ENCODE assay signal across 15 mouse cellular contexts in the genomic region with DNA sequence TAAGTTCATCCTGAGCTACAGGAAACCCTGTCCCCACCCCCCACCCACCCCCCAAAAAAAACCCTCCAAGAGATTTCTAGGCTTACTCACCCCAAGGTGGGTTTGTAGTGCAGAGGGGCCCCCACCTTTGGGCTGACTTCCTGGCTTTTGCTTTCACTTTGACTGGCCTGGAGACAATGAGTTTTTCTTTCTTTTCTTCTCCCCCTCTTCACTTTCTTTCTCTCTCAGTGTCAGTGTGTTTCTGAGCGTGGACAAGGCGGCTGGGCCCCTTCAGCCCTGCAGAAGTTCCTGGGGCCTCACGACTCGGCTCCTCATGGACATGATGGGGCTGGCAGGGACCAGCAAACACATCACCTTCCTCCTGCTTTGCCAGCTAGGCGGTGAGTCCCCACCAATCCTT. TPM values are rescaled to one million over a fixed set of nuclear protein-coding genes. Genes with fewer than 3 reads are reported as not detected.
DNase-seq lines count a peak whose midpoint lies in the region; ATAC-seq and TF ChIP-seq lines count a peak whose summit lies in the region.
"Had no signal": no experiment of that assay in that cellular context is flagged by ENCODE, and none has a peak within 500 bp of the region (broad histone marks: within the 10 kb centered on the region; RNA-seq: fewer than 3 reads in every experiment).

Gene Il12rb1 (plus strand): TSS at position 211 of the 400 bp plus-strand sequence.

- intact Hi-C loops in heart, postnatal 25 days (cut with DNase I) = no loop called here

- 62% methylated on average over 5 of the region's 5 CpGs for WGBS in heart, embryonic 16.5 days
- WGBS in heart, embryonic 12.5 days = 68% methylated on average over 5 of the region's 5 CpGs

- no peaks in the 10 kb centered on the region for H3K9me3 ChIP-seq in heart, embryonic 16.5 days (replicated peaks; ENCODE audit: control insufficient read depth, low read length)
- H3K9me3 ChIP-seq in heart, embryonic 12.5 days (replicated peaks) = no peaks in the 10 kb centered on the region
- H3K9me3 ChIP-seq: forebrain, embryonic 12.5 days; heart, embryonic 10.5 days had no signal

- H3K27me3 ChIP-seq in heart, embryonic 16.5 days (ENCODE audit: control insufficient read depth, insufficient read depth, low read length) = peaks cover 8% of the 10 kb centered on the region; the same call in 1 of the 2 replicates
- H3K27me3 ChIP-seq in heart, embryonic 12.5 days (replicated peaks) = peaks cover 51% of the 10 kb centered on the region

- H3K4me1 ChIP-seq in heart, embryonic 16.5 days (ENCODE audit: control insufficient read depth, insufficient read depth, low read length) = peaks cover 11% of the 10 kb centered on the region
- H3K4me1 ChIP-seq in heart, embryonic 12.5 days (replicated peaks) = peaks cover 19% of the 10 kb centered on the region
- no peaks in the 10 kb centered on the region for H3K4me1 ChIP-seq in cortical plate, adult 2 months (ENCODE audit: control insufficient read depth, insufficient read depth, low read length)

- H3K27ac ChIP-seq in heart, embryonic 16.5 days (ENCODE audit: low read length) = no peak within 1 kb of the TSS
- no peak within 1 kb of the TSS for H3K27ac ChIP-seq in heart, embryonic 12.5 days (ENCODE audit: poor library complexity, severe bottlenecking)
- peak within 1 kb of the TSS; percentile 86 for H3K27ac ChIP-seq in cortical plate, adult 2 months (ENCODE audit: insufficient read depth, low read length)
- H3K27ac ChIP-seq: forebrain, embryonic 12.5 days; heart, embryonic 10.5 days; hindbrain, postnatal 0 days had no signal

- DNase-seq in B cell, adult 2 months = peak; percentile 41 to 42
- DNase-seq in naive thymus-derived CD4-positive, alpha-beta T cell, adult 2 months (ENCODE audit: low read depth) = peak; percentile 57
- no peak for DNase-seq in left cerebral cortex, adult 9 months (ENCODE audit: low spot score in 2 of 2)
- DNase-seq in heart, postnatal 25 days (ENCODE audit: low spot score) = no peak
- DNase-seq: adrenal gland, adult 2 months; cerebellum, postnatal 25 days; kidney, postnatal 14 days had no signal

- no peak within 1 kb of the TSS for H3K4me3 ChIP-seq in heart, embryonic 16.5 days (ENCODE audit: low read length)
- H3K4me3 ChIP-seq in heart, embryonic 12.5 days = no peak within 1 kb of the TSS
- H3K4me3 ChIP-seq in cortical plate, adult 2 months (ENCODE audit: insufficient read depth, low read length) = no peak within 1 kb of the TSS
- H3K4me3 ChIP-seq: forebrain, embryonic 12.5 days; heart, embryonic 10.5 days had no signal

- TF ChIP-seq POLR2A in cortical plate, adult 2 months (IDR thresholded peaks at IDR 0.05; ENCODE audit: extremely low read depth, insufficient read depth, low read length) = no peak

- no peak within 1 kb of the TSS; the same call in 1 of the 2 replicates for H3K9ac ChIP-seq in heart, embryonic 16.5 days (ENCODE audit: low read length)
- no peak within 1 kb of the TSS for H3K9ac ChIP-seq in heart, embryonic 12.5 days
- H3K9ac ChIP-seq: forebrain, embryonic 12.5 days had no signal

- H3K4me2 ChIP-seq in heart, embryonic 16.5 days (ENCODE audit: low read depth, low read length) = 0 out of 2 replicates have a peak within 1 kb of the TSS, but pooled peaks have one; percentile 4
- H3K4me2 ChIP-seq in heart, embryonic 12.5 days = no peak within 1 kb of the TSS
- H3K4me2 ChIP-seq: forebrain, embryonic 12.5 days had no signal

- H3K36me3 ChIP-seq in heart, embryonic 16.5 days (ENCODE audit: control insufficient read depth, insufficient read depth) = no peaks in the 10 kb centered on the region
- H3K36me3 ChIP-seq in heart, embryonic 12.5 days = no peaks in the 10 kb centered on the region
- H3K36me3 ChIP-seq: forebrain, embryonic 12.5 days; heart, embryonic 10.5 days had no signal

- no peak for ATAC-seq in heart, embryonic 16.5 days (replicated peaks; ENCODE audit: extremely low read depth, insufficient read depth, low FRiP score)
- no peak for ATAC-seq in heart, embryonic 12.5 days (ENCODE audit: insufficient number of reproducible peaks, low FRiP score)
- no peak for ATAC-seq in frontal cortex, adult (ENCODE audit: low TSS enrichment)
- ATAC-seq: hindbrain, postnatal 0 days had no signal

- no peak for TF ChIP-seq CTCF in cortical plate, adult 2 months (IDR thresholded peaks at IDR 0.05; ENCODE audit: extremely low read depth, insufficient read depth, low read length)

RNA-seq across cellular contexts. Expression of gene Il12rb1, which starts in this region (rescaled TPM):
- polyA plus RNA-seq in heart, embryonic 16.5 days (2015; fragmentation: Nextera tagmentation; extraction: Ambion mirVana) = 0.77 and 1.6 TPM in 2 replicates
- polyA plus RNA-seq in heart, embryonic 12.5 days (2016; fragmentation: Nextera tagmentation; extraction: Ambion mirVana) = not detected in 2 replicates
- polyA plus RNA-seq in cortical plate, adult 2 months (2012; rRNA removed) = 1.1 TPM in 2 replicates
- not detected for total RNA-seq in heart, postnatal 25 days (2021)
- total RNA-seq: hindbrain, postnatal 0 days had no signal
- polyA plus RNA-seq: forebrain, embryonic 12.5 days; heart, embryonic 10.5 days; hindbrain, postnatal 0 days; neural tube, embryonic 11.5 days had no signal

Comparison
In these comparisons a context has a peak if more than half of its experiments do, and no peak if none do; other contexts are left out.
1. DNase-seq: peak in B cell, adult 2 months (2 of 2) and naive thymus-derived CD4-positive, alpha-beta T cell, adult 2 months (single experiment); none in left cerebral cortex, adult 9 months (0 of 2) and heart, postnatal 25 days (single experiment).